Mouse (Mus musculus) hindbrain, embryonic 16.5 days (tissue): ENCODE data around the gene Tle6. TPM values are rescaled to one million over a fixed set of nuclear protein-coding genes. Genes with fewer than 3 reads are reported as not detected.

ENCODE experiments used
- ATAC-seq: fragments of 200-750 bp; cut with Nextera tagmentation; 2 replicates; pipeline ENCODE4 v1.8.0; 2017; ENCODE audit warnings: moderate TSS enrichment, moderate library complexity
- H3K27ac ChIP-seq: fragments of 300-500 bp; sonication (generic); 2 replicates; pipeline ENCODE4 v1.5.1; 2014; ENCODE audit warnings: low read depth, mild to moderate bottlenecking, control low read depth, low read length, moderate library complexity
- H3K27me3 ChIP-seq: fragments of 300-500 bp; sonication (generic); replicated peaks from 2 replicates; pipeline ENCODE4 v1.6.1; 2014; ENCODE audit warnings: low read length; ENCODE audit not compliant: control insufficient read depth, insufficient read depth
- H3K36me3 ChIP-seq: fragments of 300-500 bp; sonication (generic); 2 replicates; pipeline ENCODE4 v1.6.1; 2014; ENCODE audit warnings: mild to moderate bottlenecking, low read length, moderate library complexity, mixed read lengths; ENCODE audit not compliant: control insufficient read depth, insufficient read depth
- H3K4me1 ChIP-seq: fragments of 300-500 bp; sonication (generic); 2 replicates; pipeline ENCODE4 v1.6.1; 2014; ENCODE audit warnings: low read depth, low read length; ENCODE audit not compliant: control insufficient read depth, insufficient read depth
- H3K4me2 ChIP-seq: fragments of 300-500 bp; sonication (generic); 2 replicates; pipeline ENCODE4 v1.6.1; 2014; ENCODE audit warnings: mild to moderate bottlenecking, low read length, control low read depth, moderate library complexity
- H3K4me3 ChIP-seq: fragments of 300-500 bp; sonication (generic); 2 replicates; pipeline ENCODE4 v1.5.1; 2014; ENCODE audit warnings: mild to moderate bottlenecking, low read length, control low read depth, moderate library complexity
- H3K9ac ChIP-seq: fragments of 300-500 bp; sonication (generic); 2 replicates; pipeline ENCODE4 v1.6.1; 2014; ENCODE audit warnings: low read depth, mild to moderate bottlenecking, control low read depth, low read length, moderate library complexity
- H3K9me3 ChIP-seq: fragments of 300-500 bp; sonication (generic); 2 replicates; pipeline ENCODE4 v1.6.1; 2014; ENCODE audit warnings: mild to moderate bottlenecking, low read length, moderate library complexity; ENCODE audit not compliant: control insufficient read depth
- WGBS: fragments of 180-500 bp; shearing (Covaris S2); extraction: QIAGEN DNeasy Blood & Tissue Kit; methylation state at CpG from one replicate; pipeline ENCODE4 v1.1.7; 2014; 5-methylcytosine and 5-hydroxymethylcytosine counted together
- polyA plus RNA-seq: library from polyadenylated mRNA; unstranded; fragments of >200 nt; fragmentation: Nextera tagmentation; extraction: Ambion mirVana; gene quantifications from 2 replicates; pipeline ENCODE4 v1.2.1, GENCODE M21; 2015

Tle6 gene
- polyA plus RNA-seq, 1 experiment from 2014 or later: 9.0 TPM

GRCm38 (mm10) chr10:81626994-81627835, 26.3 kb upstream of the Tle6 start, which contains the start of gene Sirt6:
Sirt6 (minus strand) TSS chr10:81627797.
- WGBS: 5% methylated on average over 40 of the region's 40 CpGs
- Histone ChIP-seq H3K27ac (peak within 1 kb of the TSS; percentile 87), H3K9me3 (no peaks in the 10 kb centered on the region), H3K9ac (peak within 1 kb of the TSS; percentile 87), H3K4me3 (peak within 1 kb of the TSS; percentile 84), H3K27me3 (peaks cover 4% of the 10 kb centered on the region; the same call in 1 of the 2 replicates), H3K4me2 (peak within 1 kb of the TSS; percentile 93), H3K36me3 (peaks cover 11% of the 10 kb centered on the region), H3K4me1 (peaks cover 16% of the 10 kb centered on the region)
- ATAC-seq: peak; percentile 90

- 92% methylated on average over 22 of the region's 22 CpGs for WGBS
- ATAC-seq: 0 out of 2 replicates have a peak, but pooled peaks have one; percentile 3
- H3K36me3 ChIP-seq: peaks cover 14% of the 10 kb centered on the region
- H3K4me3 ChIP-seq: peak overlapping the region; percentile 84
- H3K9me3 ChIP-seq: no peaks in the 10 kb centered on the region
- peaks cover 16% of the 10 kb centered on the region for H3K4me1 ChIP-seq
- peak overlapping the region; percentile 87 for H3K9ac ChIP-seq
- H3K27me3 ChIP-seq: peaks cover 4% of the 10 kb centered on the region; the same call in 1 of the 2 replicates
- H3K4me2 ChIP-seq: peak overlapping the region; percentile 93
- H3K27ac ChIP-seq: no peak overlapping the region
Observed at GRCm38 (mm10) chr10:81626101-81626993, 25.5 kb upstream of the Tle6 start.

- peaks cover 16% of the 10 kb centered on the region for H3K4me1 ChIP-seq
- H3K4me2 ChIP-seq: no peak overlapping the region
- no peak overlapping the region for H3K27ac ChIP-seq
- WGBS: 63% methylated on average over 8 of the region's 8 CpGs
- H3K9ac ChIP-seq: no peak overlapping the region
- ATAC-seq: no peak
- no peaks in the 10 kb centered on the region for H3K9me3 ChIP-seq
- H3K4me3 ChIP-seq: no peak overlapping the region
- no peaks in the 10 kb centered on the region for H3K27me3 ChIP-seq
- peaks cover 14% of the 10 kb centered on the region for H3K36me3 ChIP-seq
Observed at GRCm38 (mm10) chr10:81623441-81623840, 22.6 kb upstream of the Tle6 start.

- Histone ChIP-seq H3K36me3 (peaks cover 14% of the 10 kb centered on the region), H3K9ac (no peak overlapping the region), H3K4me1 (no peaks in the 10 kb centered on the region), H3K27ac (no peak overlapping the region), H3K4me2 (no peak overlapping the region), H3K9me3 (no peaks in the 10 kb centered on the region), H3K4me3 (no peak overlapping the region), H3K27me3 (no peaks in the 10 kb centered on the region)
- 55% methylated on average over 9 of the region's 9 CpGs for WGBS
- ATAC-seq: no peak
Observed at GRCm38 (mm10) chr10:81620786-81621185, 19.9 kb upstream of the Tle6 start.

- no peak overlapping the region for H3K4me3 ChIP-seq
- no peak for ATAC-seq
- H3K9ac ChIP-seq: no peak overlapping the region
- no peak overlapping the region for H3K4me2 ChIP-seq
- no peak overlapping the region for H3K27ac ChIP-seq
- peaks cover 14% of the 10 kb centered on the region for H3K36me3 ChIP-seq
- H3K9me3 ChIP-seq: no peaks in the 10 kb centered on the region
- no peaks in the 10 kb centered on the region for H3K27me3 ChIP-seq
- no peaks in the 10 kb centered on the region for H3K4me1 ChIP-seq
- 90% methylated on average over 5 of the region's 5 CpGs for WGBS
Observed at GRCm38 (mm10) chr10:81619976-81620375, 19.1 kb upstream of the Tle6 start.

GRCm38 (mm10) chr10:81615486-81615885, 14.6 kb upstream of the Tle6 start:
- Histone ChIP-seq H3K27ac (no peak overlapping the region), H3K9ac (no peak overlapping the region), H3K36me3 (no peaks in the 10 kb centered on the region), H3K9me3 (no peaks in the 10 kb centered on the region), H3K27me3 (no peaks in the 10 kb centered on the region), H3K4me2 (no peak overlapping the region), H3K4me1 (no peaks in the 10 kb centered on the region), H3K4me3 (no peak overlapping the region)
- no peak for ATAC-seq
- 66% methylated on average over 6 of the region's 6 CpGs for WGBS

GRCm38 (mm10) chr10:81612779-81613178, 11.9 kb upstream of the Tle6 start:
- Histone ChIP-seq H3K36me3 (no peaks in the 10 kb centered on the region), H3K9me3 (no peaks in the 10 kb centered on the region), H3K4me3 (no peak overlapping the region), H3K27me3 (no peaks in the 10 kb centered on the region), H3K9ac (no peak overlapping the region), H3K4me1 (no peaks in the 10 kb centered on the region), H3K4me2 (no peak overlapping the region), H3K27ac (no peak overlapping the region)
- ATAC-seq: no peak
- 75% methylated on average over 3 of the region's 3 CpGs for WGBS

GRCm38 (mm10) chr10:81608308-81608707, 7.4 kb upstream of the Tle6 start:
- ATAC-seq: no peak
- H3K36me3 ChIP-seq: no peaks in the 10 kb centered on the region
- H3K4me1 ChIP-seq: peaks cover 16% of the 10 kb centered on the region
- H3K9ac ChIP-seq: no peak overlapping the region
- no peak overlapping the region for H3K27ac ChIP-seq
- H3K9me3 ChIP-seq: no peaks in the 10 kb centered on the region
- H3K27me3 ChIP-seq: no peaks in the 10 kb centered on the region
- H3K4me3 ChIP-seq: no peak overlapping the region
- H3K4me2 ChIP-seq: no peak overlapping the region
- 90% methylated on average over 1 of the region's 1 CpGs for WGBS
